Comparison of ENCODE assay signal across 13 mouse cellular contexts in the genomic region with DNA sequence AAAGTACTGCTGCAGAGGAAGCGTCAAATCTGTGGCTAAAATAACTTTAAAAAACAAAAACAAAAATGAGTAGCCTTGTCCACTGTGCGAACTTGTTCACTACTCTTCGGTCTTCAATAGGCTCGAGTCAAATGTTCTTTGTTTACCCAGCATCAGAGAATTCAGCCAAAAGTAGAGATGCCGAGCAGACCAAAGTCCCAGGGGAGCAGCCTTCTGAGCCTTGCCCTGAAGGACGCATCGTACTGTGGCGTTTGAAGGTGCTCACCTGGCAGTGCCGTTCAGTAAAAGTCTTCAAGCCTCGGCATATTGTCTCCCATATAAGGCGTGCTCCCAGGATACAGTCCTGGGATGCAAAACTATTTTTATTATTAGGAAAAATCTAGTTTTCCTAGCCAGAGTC. TPM values are rescaled to one million over a fixed set of nuclear protein-coding genes. Genes with fewer than 3 reads are reported as not detected.
DNase-seq lines count a peak whose midpoint lies in the region; ATAC-seq and TF ChIP-seq lines count a peak whose summit lies in the region.
"Had no signal": no experiment of that assay in that cellular context is flagged by ENCODE, and none has a peak within 500 bp of the region (broad histone marks: within the 10 kb centered on the region; RNA-seq: fewer than 3 reads in every experiment).

No protein-coding gene starts in this region.

- peak; percentile 37; the same call in 1 of the 2 replicates for ATAC-seq in forebrain, embryonic 13.5 days
- no peak for ATAC-seq in forebrain, embryonic 11.5 days (replicated peaks; ENCODE audit: low FRiP score)
- peak; percentile 14; the same call in 1 of the 2 replicates for ATAC-seq in liver, postnatal 0 days
- no peak for ATAC-seq in liver, embryonic 11.5 days (replicated peaks; ENCODE audit: low FRiP score)
- ATAC-seq in forebrain, embryonic 16.5 days: no peak
- no peak for ATAC-seq in neural tube, embryonic 15.5 days (ENCODE audit: low FRiP score)
- ATAC-seq: Patski had no signal

- no peaks in the 10 kb centered on the region for H3K36me3 ChIP-seq in forebrain, embryonic 13.5 days (ENCODE audit: poor library complexity, severe bottlenecking)
- H3K36me3 ChIP-seq in forebrain, embryonic 11.5 days (ENCODE audit: control insufficient read depth, insufficient read depth, low read length): no peaks in the 10 kb centered on the region
- no peaks in the 10 kb centered on the region for H3K36me3 ChIP-seq in liver, postnatal 0 days (replicated peaks; ENCODE audit: insufficient read depth, low read length)
- no peaks in the 10 kb centered on the region for H3K36me3 ChIP-seq in liver, embryonic 11.5 days (ENCODE audit: control insufficient read depth, insufficient read depth, low read length)
- H3K36me3 ChIP-seq in forebrain, embryonic 16.5 days (ENCODE audit: control insufficient read depth, insufficient read depth): no peaks in the 10 kb centered on the region
- no peaks in the 10 kb centered on the region for H3K36me3 ChIP-seq in neural tube, embryonic 15.5 days
- H3K36me3 ChIP-seq: neural tube, embryonic 12.5 days had no signal

- peaks cover 77% of the 10 kb centered on the region for H3K4me1 ChIP-seq in forebrain, embryonic 13.5 days
- peaks cover 12% of the 10 kb centered on the region for H3K4me1 ChIP-seq in forebrain, embryonic 11.5 days (replicated peaks; ENCODE audit: control insufficient read depth, insufficient read depth, low read length)
- H3K4me1 ChIP-seq in liver, postnatal 0 days (ENCODE audit: insufficient read depth): peaks cover 65% of the 10 kb centered on the region
- peaks cover 16% of the 10 kb centered on the region for H3K4me1 ChIP-seq in liver, embryonic 11.5 days (replicated peaks; ENCODE audit: control insufficient read depth, insufficient read depth, low read length)
- peaks cover 41% of the 10 kb centered on the region for H3K4me1 ChIP-seq in forebrain, embryonic 16.5 days (replicated peaks; ENCODE audit: control insufficient read depth, insufficient read depth, low read length)
- peaks cover 40% of the 10 kb centered on the region for H3K4me1 ChIP-seq in neural tube, embryonic 15.5 days

- DNase-seq in forebrain, embryonic 11.5 days (ENCODE audit: low spot score): no peak
- DNase-seq in liver, postnatal 0 days: no peak
- no peak for DNase-seq in liver, embryonic 11.5 days (ENCODE audit: low spot score)
- no peak for DNase-seq in embryo, embryonic 10.5 days (ENCODE audit: low spot score)
- no peak for DNase-seq in adrenal gland, adult (ENCODE audit: inconsistent age in 2 of 2, low spot score in 1 of 2)
- DNase-seq: cerebellum, adult 9-11 months; layer of hippocampus, postnatal 36 days; lung, adult 2 months had no signal

- 0 out of 2 replicates have a peak overlapping the region, but pooled peaks have one; percentile 0 for H3K4me3 ChIP-seq in forebrain, embryonic 13.5 days
- H3K4me3 ChIP-seq in forebrain, embryonic 11.5 days (ENCODE audit: low read depth, low read length): no peak overlapping the region
- H3K4me3 ChIP-seq in liver, postnatal 0 days (ENCODE audit: low read depth, low read length): no peak overlapping the region
- no peak overlapping the region for H3K4me3 ChIP-seq in liver, embryonic 11.5 days (ENCODE audit: low read depth, low read length)
- no peak overlapping the region for H3K4me3 ChIP-seq in forebrain, embryonic 16.5 days (replicated peaks; ENCODE audit: low read length)
- H3K4me3 ChIP-seq in neural tube, embryonic 15.5 days (replicated peaks): no peak overlapping the region
- H3K4me3 ChIP-seq: neural tube, embryonic 12.5 days had no signal

- H3K27ac ChIP-seq in forebrain, embryonic 13.5 days: peak overlapping the region; percentile 80
- no peak overlapping the region for H3K27ac ChIP-seq in forebrain, embryonic 11.5 days (ENCODE audit: low read depth, low read length)
- peak overlapping the region; percentile 70 for H3K27ac ChIP-seq in liver, postnatal 0 days (ENCODE audit: low read depth)
- H3K27ac ChIP-seq in liver, embryonic 11.5 days (ENCODE audit: low read depth, low read length): no peak overlapping the region
- peak overlapping the region; percentile 58 for H3K27ac ChIP-seq in forebrain, embryonic 16.5 days (ENCODE audit: low read length)
- H3K27ac ChIP-seq in neural tube, embryonic 15.5 days (replicated peaks): no peak overlapping the region
- H3K27ac ChIP-seq: neural tube, embryonic 12.5 days had no signal

- H3K27me3 ChIP-seq in forebrain, embryonic 13.5 days: peaks cover 10% of the 10 kb centered on the region; the same call in 1 of the 2 replicates
- H3K27me3 ChIP-seq in forebrain, embryonic 11.5 days (ENCODE audit: control insufficient read depth, insufficient read depth, low read length): no peaks in the 10 kb centered on the region
- H3K27me3 ChIP-seq in liver, postnatal 0 days (ENCODE audit: insufficient read depth, low read length): no peaks in the 10 kb centered on the region
- peaks cover 2% of the 10 kb centered on the region; the same call in 1 of the 2 replicates for H3K27me3 ChIP-seq in liver, embryonic 11.5 days (replicated peaks; ENCODE audit: control insufficient read depth, insufficient read depth, low read length)
- no peaks in the 10 kb centered on the region for H3K27me3 ChIP-seq in forebrain, embryonic 16.5 days (replicated peaks; ENCODE audit: control insufficient read depth, insufficient read depth, low read length)
- H3K27me3 ChIP-seq in neural tube, embryonic 15.5 days (replicated peaks): peaks cover 10% of the 10 kb centered on the region
- H3K27me3 ChIP-seq: Patski had no signal

- H3K9ac ChIP-seq in forebrain, embryonic 13.5 days: no peak overlapping the region
- no peak overlapping the region for H3K9ac ChIP-seq in forebrain, embryonic 11.5 days (ENCODE audit: low read length)
- 0 out of 2 replicates have a peak overlapping the region, but pooled peaks have one; percentile 1 for H3K9ac ChIP-seq in liver, postnatal 0 days (replicated peaks)
- H3K9ac ChIP-seq in liver, embryonic 11.5 days (ENCODE audit: low read depth, low read length): no peak overlapping the region
- no peak overlapping the region for H3K9ac ChIP-seq in forebrain, embryonic 16.5 days (replicated peaks; ENCODE audit: low read depth, low read length)
- H3K9ac ChIP-seq in neural tube, embryonic 15.5 days (replicated peaks): no peak overlapping the region
- H3K9ac ChIP-seq: neural tube, embryonic 12.5 days had no signal

- no peak for TF ChIP-seq EP300 in liver, postnatal 0 days (IDR thresholded peaks at IDR 0.05; ENCODE audit: low read depth)

- no peaks in the 10 kb centered on the region for H3K9me3 ChIP-seq in forebrain, embryonic 13.5 days (replicated peaks)
- no peaks in the 10 kb centered on the region for H3K9me3 ChIP-seq in forebrain, embryonic 11.5 days (ENCODE audit: control insufficient read depth, low read length)
- no peaks in the 10 kb centered on the region for H3K9me3 ChIP-seq in liver, postnatal 0 days (ENCODE audit: low read length)
- H3K9me3 ChIP-seq in liver, embryonic 11.5 days (ENCODE audit: control insufficient read depth, low read length): no peaks in the 10 kb centered on the region
- H3K9me3 ChIP-seq in forebrain, embryonic 16.5 days (ENCODE audit: control insufficient read depth, low read length): no peaks in the 10 kb centered on the region
- H3K9me3 ChIP-seq in neural tube, embryonic 15.5 days (replicated peaks): no peaks in the 10 kb centered on the region
- H3K9me3 ChIP-seq: neural tube, embryonic 12.5 days had no signal

- WGBS in forebrain, embryonic 13.5 days: 48% methylated on average over 11 of the region's 11 CpGs
- 79% methylated on average over 11 of the region's 11 CpGs for WGBS in forebrain, embryonic 11.5 days
- 55% methylated on average over 11 of the region's 11 CpGs for WGBS in liver, postnatal 0 days (ENCODE audit: insufficient replicate concordance)
- WGBS in liver, embryonic 11.5 days: 76% methylated on average over 11 of the region's 11 CpGs
- 26% methylated on average over 11 of the region's 11 CpGs for WGBS in forebrain, embryonic 16.5 days
- 41% methylated on average over 11 of the region's 11 CpGs for WGBS in neural tube, embryonic 15.5 days

- H3K4me2 ChIP-seq in forebrain, embryonic 13.5 days: peak overlapping the region; percentile 47
- no peak overlapping the region for H3K4me2 ChIP-seq in forebrain, embryonic 11.5 days (ENCODE audit: low read depth, low read length, severe bottlenecking)
- peak overlapping the region; percentile 90 for H3K4me2 ChIP-seq in liver, postnatal 0 days (ENCODE audit: low read depth, low read length)
- H3K4me2 ChIP-seq in liver, embryonic 11.5 days: no peak overlapping the region
- H3K4me2 ChIP-seq in forebrain, embryonic 16.5 days (ENCODE audit: low read length): peak overlapping the region; percentile 30
- peak overlapping the region; percentile 38 for H3K4me2 ChIP-seq in neural tube, embryonic 15.5 days
- H3K4me2 ChIP-seq: neural tube, embryonic 12.5 days had no signal

- no peak for TF ChIP-seq CTCF in liver, postnatal 0 days (IDR thresholded peaks at IDR 0.05; ENCODE audit: low read depth)

RNA-seq across cellular contexts. Expression of a gene that starts 5.8 kb away (rescaled TPM):
- 3.9 TPM in 2 replicates for polyA plus RNA-seq in forebrain, embryonic 13.5 days (2015; fragmentation: Nextera tagmentation; extraction: Ambion mirVana)
- 4.0 and 4.1 TPM in 2 replicates for polyA plus RNA-seq in forebrain, embryonic 11.5 days (2014; fragmentation: Nextera tagmentation; extraction: Ambion mirVana)
- polyA plus RNA-seq in liver, postnatal 0 days (2015; fragmentation: Nextera tagmentation; extraction: Ambion mirVana): 8.6 and 12.1 TPM in 2 replicates
- polyA plus RNA-seq in liver, embryonic 11.5 days (2014; fragmentation: Nextera tagmentation; extraction: Ambion mirVana): 11.6 TPM in 2 replicates
- polyA plus RNA-seq in forebrain, embryonic 16.5 days (2015; fragmentation: Nextera tagmentation; extraction: Ambion mirVana): 7.1 and 8.7 TPM in 2 replicates
- polyA plus RNA-seq in neural tube, embryonic 15.5 days (2015; fragmentation: Nextera tagmentation; extraction: Ambion mirVana): 6.6 and 11.8 TPM in 2 replicates

Comparison
In these comparisons a context has a peak if more than half of its experiments do, and no peak if none do; other contexts are left out.
1. ATAC-seq: peak in forebrain, embryonic 13.5 days (single experiment) and liver, postnatal 0 days (single experiment); none in forebrain, embryonic 11.5 days (single experiment), liver, embryonic 11.5 days (single experiment), forebrain, embryonic 16.5 days (single experiment) and neural tube, embryonic 15.5 days (single experiment).
2. H3K27ac ChIP-seq: peak in forebrain, embryonic 13.5 days (single experiment), liver, postnatal 0 days (single experiment) and forebrain, embryonic 16.5 days (single experiment); none in forebrain, embryonic 11.5 days (single experiment), liver, embryonic 11.5 days (single experiment) and neural tube, embryonic 15.5 days (single experiment).
3. H3K4me2 ChIP-seq: peak in forebrain, embryonic 13.5 days (single experiment), liver, postnatal 0 days (single experiment), forebrain, embryonic 16.5 days (single experiment) and neural tube, embryonic 15.5 days (single experiment); none in forebrain, embryonic 11.5 days (single experiment) and liver, embryonic 11.5 days (single experiment).